Mouse (Mus musculus) mature B cell (primary cell): ENCODE measurements around the gene Vps13d.

Source experiments
- in situ Hi-C: fragments of 300-500 bp; cut with MboI; formaldehyde crosslinking; loops from 2 replicates; pipeline ENCODE4 v1.14.3; 2019

The Vps13d gene

DNA sequence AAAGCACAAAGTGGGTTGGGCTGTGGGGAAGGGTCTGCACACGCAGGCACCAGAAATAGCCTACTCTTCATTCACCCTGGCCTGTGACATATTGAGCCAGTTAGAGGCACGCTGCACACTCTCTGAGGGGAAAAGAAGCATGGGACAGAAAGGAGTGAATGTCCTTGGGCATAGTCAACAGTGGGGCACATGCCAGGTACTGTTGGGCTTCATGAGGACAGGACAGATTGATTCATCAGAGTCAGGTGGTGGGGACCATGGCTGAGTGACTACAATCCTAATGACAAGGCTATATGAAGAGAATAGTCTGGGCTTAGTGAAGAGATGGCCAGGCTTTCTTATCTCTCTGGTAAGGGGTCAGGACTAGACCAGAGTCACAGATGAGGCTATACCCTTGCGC lies 252.4 kb downstream of the Vps13d start:
- in situ Hi-C loops: no loop called here

DNA sequence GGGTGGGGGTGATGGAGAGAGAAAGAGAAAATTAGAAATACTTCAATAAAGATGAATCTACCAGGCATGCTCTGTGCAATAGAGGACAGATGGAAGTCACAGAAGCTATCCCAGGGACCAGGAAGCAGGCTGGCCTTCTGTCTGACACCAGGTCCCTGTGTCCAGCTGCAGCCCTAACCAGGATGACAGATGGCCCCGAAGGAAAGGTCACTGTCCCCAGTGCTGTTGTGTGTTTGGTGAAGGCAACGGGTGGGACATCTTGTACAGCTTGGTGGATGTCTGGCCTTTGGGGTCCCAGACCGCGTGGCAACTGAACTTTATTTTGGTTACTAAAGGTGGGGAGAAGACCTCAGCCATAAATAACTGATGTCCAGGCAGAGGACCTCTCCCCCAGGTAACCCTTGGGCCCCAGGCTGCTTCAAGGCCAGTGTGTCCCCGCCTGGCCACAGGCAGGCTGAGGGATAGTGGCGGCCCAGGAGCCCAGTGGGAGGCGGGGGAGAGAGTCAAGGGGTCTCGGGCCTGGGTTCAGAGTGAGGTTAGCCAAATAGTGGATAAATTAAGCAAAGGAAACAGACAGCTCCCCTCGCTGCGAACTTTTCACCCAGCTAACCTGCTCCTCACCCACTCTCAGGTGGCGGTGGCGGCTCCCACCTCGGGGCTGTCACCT lies 253.9 kb downstream of the Vps13d start:
- in situ Hi-C loops: no loop called here

DNA sequence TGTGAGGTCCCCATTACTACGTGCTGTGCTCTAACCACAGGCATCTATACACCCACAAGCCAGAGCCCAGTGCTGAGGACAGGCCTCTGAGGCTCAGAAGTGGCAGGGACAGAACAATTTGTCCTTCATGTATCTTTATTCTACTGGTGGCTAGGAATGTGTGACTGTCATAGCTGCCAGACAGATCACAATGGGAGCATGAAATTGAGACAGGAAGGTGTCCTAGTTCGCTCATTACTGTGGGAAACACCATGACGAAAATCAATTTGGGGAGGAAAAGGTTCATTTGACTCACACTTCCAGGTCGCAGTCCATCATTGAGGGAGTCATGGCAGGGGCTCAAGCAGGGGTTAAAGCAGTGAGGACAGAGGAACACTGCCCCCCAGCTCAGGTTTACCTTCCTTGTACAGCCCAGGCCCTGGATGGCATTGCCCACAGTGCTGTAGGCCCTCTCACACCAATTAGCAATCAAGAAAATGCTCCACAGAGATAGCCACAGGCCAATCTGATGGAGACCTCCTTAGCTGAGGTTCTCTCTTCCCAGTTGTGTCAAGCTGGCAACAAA lies 254.9 kb downstream of the Vps13d start:
- in situ Hi-C loops: no loop called here

DNA sequence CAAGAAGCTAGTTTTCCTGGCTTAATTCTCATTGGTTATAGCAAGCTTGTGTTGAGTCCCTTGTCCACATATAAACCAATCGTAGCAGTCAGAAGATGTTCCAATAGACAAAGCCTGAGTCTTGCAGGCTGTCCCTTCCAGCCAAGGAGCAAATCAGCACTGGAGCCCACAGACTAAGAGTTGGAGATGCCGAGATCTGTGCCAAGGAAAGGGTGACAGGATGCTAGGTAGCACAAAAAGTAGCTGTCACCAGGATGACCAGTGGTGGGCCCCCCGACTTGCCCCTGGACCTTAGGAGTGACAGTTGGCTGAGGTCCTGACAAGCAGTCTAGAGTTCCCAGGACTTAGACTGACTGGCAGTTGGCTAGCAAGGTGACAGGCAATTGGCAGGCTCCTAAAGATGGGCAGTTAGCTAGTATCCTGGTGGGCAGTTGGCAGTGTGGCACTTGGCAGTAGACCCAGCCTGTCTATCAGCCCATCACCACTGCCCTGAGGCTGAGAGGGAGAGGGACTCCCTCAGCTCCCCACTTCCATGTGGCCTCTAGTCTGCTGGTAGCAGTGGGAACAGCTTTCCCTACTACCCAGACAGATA lies 258.1 kb downstream of the Vps13d start:
- in situ Hi-C loops: no loop called here

DNA sequence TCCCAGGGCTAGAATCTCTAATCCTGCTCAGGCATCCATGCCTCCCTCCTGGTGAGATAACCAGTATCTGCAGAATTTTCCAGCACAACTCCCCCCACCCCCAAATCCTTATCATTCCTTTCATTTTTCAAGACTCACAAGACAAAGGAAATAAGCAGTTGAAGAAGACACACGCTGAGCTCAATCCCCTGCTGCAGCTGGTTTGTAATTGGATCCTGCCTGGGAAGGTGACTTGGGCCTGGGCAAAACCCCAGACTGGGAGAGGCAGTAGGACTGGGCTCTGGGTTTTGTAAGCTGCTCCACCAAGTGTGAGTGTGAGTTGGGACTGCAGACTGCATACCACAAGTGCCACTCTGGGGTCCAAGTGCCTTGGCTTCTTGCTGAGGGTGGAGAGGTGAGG lies 260.3 kb downstream of the Vps13d start:
- in situ Hi-C loops: no loop called here

DNA sequence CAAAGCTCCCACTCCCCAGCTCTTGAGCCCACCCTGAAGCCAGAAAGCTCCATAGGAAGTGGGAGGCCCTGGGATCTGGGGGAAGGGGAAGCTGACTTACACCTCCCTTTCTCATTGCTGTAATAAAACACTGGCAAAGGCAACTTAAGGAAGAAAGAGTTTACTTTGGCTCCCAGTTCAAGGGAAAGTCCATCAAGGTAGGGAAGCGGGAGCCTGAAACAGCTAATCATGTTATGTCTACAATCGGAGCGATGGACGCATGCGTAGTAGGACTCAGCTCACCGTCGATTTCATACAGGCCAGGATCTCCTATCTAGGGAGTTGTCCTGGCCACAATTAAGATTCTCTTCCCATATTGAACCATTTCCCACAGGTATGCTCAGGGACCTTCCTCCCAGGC lies 263.6 kb downstream of the Vps13d start:
- in situ Hi-C loops: no loop called here

DNA sequence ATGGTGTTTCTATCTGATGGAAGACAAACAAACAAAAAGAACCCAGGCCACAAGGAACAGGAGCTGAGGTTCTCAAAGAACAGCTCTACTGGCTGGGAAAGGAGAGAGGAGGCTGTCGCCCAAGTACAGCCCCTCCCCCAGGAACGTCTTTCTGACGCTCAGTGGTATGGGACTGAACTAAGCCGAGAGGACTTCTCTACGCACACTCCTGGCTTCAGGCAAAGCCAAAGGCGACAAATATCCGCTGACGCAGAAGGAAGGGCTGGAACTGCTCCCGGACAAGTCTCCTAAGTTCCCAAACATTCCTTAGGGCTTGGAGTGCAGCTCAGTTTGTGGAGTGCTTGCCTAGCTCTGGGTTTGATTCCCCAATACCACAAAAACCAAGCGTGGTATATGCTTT lies 264.4 kb downstream of the Vps13d start:
- in situ Hi-C loops: no loop called here

DNA sequence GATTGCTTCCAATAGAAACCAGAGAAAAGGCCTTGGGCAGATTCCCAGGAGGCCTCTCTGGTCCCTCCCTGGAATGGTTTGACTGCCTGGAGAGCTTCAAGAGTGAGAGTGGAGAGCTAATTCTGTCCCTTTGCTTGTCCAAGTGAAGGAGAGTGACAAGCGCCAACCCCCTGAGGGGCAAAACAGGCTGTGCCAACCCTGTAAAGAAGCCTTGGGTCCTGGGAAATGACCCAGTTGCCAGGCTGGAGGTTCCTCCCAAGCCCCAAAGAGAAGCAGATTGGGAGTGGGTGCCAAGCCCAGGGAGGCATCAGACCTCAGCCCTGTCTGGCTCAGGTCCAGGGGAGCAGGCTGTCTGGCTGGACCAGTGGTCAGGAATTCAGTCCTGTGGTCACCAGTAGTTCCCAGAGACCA lies 265.0 kb downstream of the Vps13d start:
- in situ Hi-C loops: no loop called here

DNA sequence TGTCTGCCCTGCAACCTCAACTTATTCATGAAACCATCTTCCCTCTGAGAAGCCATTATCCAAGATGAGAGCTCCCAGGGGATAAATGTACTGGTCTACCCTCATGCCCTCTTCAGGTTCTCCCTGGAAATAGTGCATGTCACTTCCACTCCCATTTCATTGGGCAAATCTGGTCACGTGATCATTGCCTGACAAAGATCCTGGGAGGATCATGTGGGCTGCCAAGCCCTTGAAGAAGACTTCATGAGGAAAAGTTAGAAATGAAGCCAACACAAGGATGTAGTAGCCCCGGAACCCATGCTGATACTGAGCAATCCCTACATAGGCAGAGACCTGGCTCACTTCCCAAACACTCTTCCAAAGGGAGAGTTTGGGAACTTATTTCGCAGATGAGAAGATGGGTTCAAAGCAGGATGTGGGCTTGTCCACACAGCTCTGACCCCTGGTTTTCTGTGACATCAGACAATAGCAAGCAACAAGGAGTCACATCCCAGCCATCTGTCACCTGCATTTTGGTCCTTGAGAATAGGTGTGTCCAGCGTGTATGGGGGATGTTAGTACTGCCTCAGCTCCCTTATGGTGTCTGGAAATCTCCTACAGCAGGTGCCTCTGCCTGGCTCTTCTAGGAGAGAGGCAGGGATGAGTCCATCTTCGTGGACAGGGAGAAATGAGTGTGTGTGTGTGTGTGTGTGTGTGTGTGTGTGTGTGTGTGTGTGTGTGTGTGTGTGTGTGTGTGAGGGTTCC lies 265.9 kb downstream of the Vps13d start:
- in situ Hi-C loops: no loop called here
